Mouse (Mus musculus) heart, adult 2 months (tissue): Measurements from ENCODE around the gene Serpina1e. TPM values are rescaled to one million over a fixed set of nuclear protein-coding genes. Genes with fewer than 3 reads are reported as not detected.
A peak's percentile ranks its signal among the peaks of the same experiment; 100 is the strongest.

Experiments
- DNase-seq, 2 experiments: peaks; one replicate each; pipeline ENCODE4 v3.0.0; 2021
- H3K27ac ChIP-seq: fragments of 200-600 bp; 2 replicates; pipeline ENCODE4 v1.8.1; 2022
- H3K27me3 ChIP-seq: fragments of 200-500 bp; 2 replicates; pipeline ENCODE4 v1.6.1; 2012; ENCODE audit warnings: mild to moderate bottlenecking, low read length, inconsistent platforms, mixed read lengths; ENCODE audit not compliant: control insufficient read depth, insufficient read depth
- H3K36me3 ChIP-seq: fragments of 200-500 bp; 2 replicates; pipeline ENCODE4 v1.6.1; 2012; ENCODE audit warnings: low read length, inconsistent platforms; ENCODE audit not compliant: control insufficient read depth, insufficient read depth
- H3K4me1 ChIP-seq: fragments of 200-500 bp; 2 replicates; pipeline ENCODE4 v1.6.1; 2011; ENCODE audit warnings: low read length; ENCODE audit not compliant: control insufficient read depth, insufficient read depth
- H3K4me3 ChIP-seq: fragments of 200-600 bp; 2 replicates; pipeline ENCODE4 v1.8.1; 2022
- H3K79me2 ChIP-seq: fragments of 200-500 bp; replicated peaks from 2 replicates; pipeline ENCODE4 v1.6.1; 2012; ENCODE audit warnings: mild to moderate bottlenecking, inconsistent platforms, low read length, moderate library complexity, mixed read lengths; ENCODE audit not compliant: control insufficient read depth, insufficient read depth
- H3K9ac ChIP-seq: fragments of 200-500 bp; 2 replicates; pipeline ENCODE4 v1.6.1; 2012; ENCODE audit warnings: low read depth, mild to moderate bottlenecking, control low read depth, inconsistent platforms, low read length, mixed read lengths
- CTCF ChIP-seq: fragments of 200-600 bp; IDR thresholded peaks from 2 replicates; pipeline ENCODE4 v1.8.1; 2022; ENCODE audit warnings: antibody characterized with exemption, mild to moderate bottlenecking, moderate library complexity
- EP300 ChIP-seq: fragments of 200-500 bp; IDR thresholded peaks from 2 replicates; pipeline ENCODE4 v1.6.1; 2011; ENCODE audit warnings: low read depth, low read length, control low read depth; ENCODE audit not compliant: insufficient read depth
- POLR2A ChIP-seq: fragments of 200-500 bp; IDR thresholded peaks from 2 replicates; pipeline ENCODE4 v1.6.1; 2011; ENCODE audit warnings: mild to moderate bottlenecking, low read depth, low read length, control low read depth; ENCODE audit not compliant: insufficient read depth
- WGBS: fragments of 180-500 bp; shearing (Covaris S2); methylation state at CpG from one replicate; pipeline ENCODE4 v1.1.7; 2018; 5-methylcytosine and 5-hydroxymethylcytosine counted together
- intact Hi-C: fragments of 180-260 bp; cut with DNase I; formaldehyde crosslinking; loops from one replicate; pipeline ENCODE4 v1.15.1; 2025
- polyA plus RNA-seq: library from polyadenylated mRNA; depleted of rRNA; stranded (reverse); fragments of >200 nt; gene quantifications from 2 replicates; pipeline ENCODE4 v1.2.3, GENCODE M21; 2012
- total RNA-seq, 2 experiments: library from RNA; stranded (reverse); gene quantifications; 2 replicates each; pipeline ENCODE4 v1.2.3; 2021

The Serpina1e gene
- total and polyA plus RNA-seq, 3 experiments = 0.23 to 0.27 TPM; not detected in 1

- intact Hi-C loops = no loop called here
- H3K79me2 ChIP-seq = no peaks in the 10 kb centered on the region
- no peak overlapping the region for H3K9ac ChIP-seq
- no peaks in the 10 kb centered on the region for H3K36me3 ChIP-seq
- 48% methylated on average over 5 of the region's 5 CpGs for WGBS
- no peak overlapping the region for H3K4me3 ChIP-seq
- no peak overlapping the region for H3K27ac ChIP-seq
- DNase-seq = no peak
- H3K4me1 ChIP-seq = no peaks in the 10 kb centered on the region
- no peaks in the 10 kb centered on the region for H3K27me3 ChIP-seq
- TF ChIP-seq POLR2A (no peak), EP300 (no peak), CTCF (no peak)
These were observed 27.1 kb upstream of the Serpina1e start for GRCm38 (mm10) chr12:103985868-103986267.

- intact Hi-C loops = no loop called here
- Histone ChIP-seq H3K4me3 (no peak overlapping the region), H3K27me3 (no peaks in the 10 kb centered on the region), H3K4me1 (no peaks in the 10 kb centered on the region), H3K27ac (no peak overlapping the region), H3K36me3 (no peaks in the 10 kb centered on the region), H3K9ac (no peak overlapping the region), H3K79me2 (no peaks in the 10 kb centered on the region)
- WGBS = 53% methylated on average over 4 of the region's 4 CpGs
- DNase-seq = peak in 1 of 2 experiments; percentile 53
- peak; percentile 82 for TF ChIP-seq CTCF
- TF ChIP-seq EP300 = no peak
- TF ChIP-seq POLR2A = no peak
These were observed 26.2 kb upstream of the Serpina1e start for GRCm38 (mm10) chr12:103984935-103985334.

- intact Hi-C loops = no loop called here
- no peaks in the 10 kb centered on the region for H3K79me2 ChIP-seq
- H3K9ac ChIP-seq = no peak overlapping the region
- DNase-seq = no peak
- H3K36me3 ChIP-seq = no peaks in the 10 kb centered on the region
- TF ChIP-seq CTCF (no peak), EP300 (no peak), POLR2A (no peak)
- no peak overlapping the region for H3K4me3 ChIP-seq
- no peaks in the 10 kb centered on the region for H3K27me3 ChIP-seq
- no peak overlapping the region for H3K27ac ChIP-seq
- H3K4me1 ChIP-seq = no peaks in the 10 kb centered on the region
- 53% methylated on average over 7 of the region's 7 CpGs for WGBS
These were observed 23.0 kb upstream of the Serpina1e start for GRCm38 (mm10) chr12:103981646-103982360.

- H3K79me2 ChIP-seq = no peaks in the 10 kb centered on the region
- H3K4me3 ChIP-seq = no peak overlapping the region
- intact Hi-C loops = no loop called here
- no peak overlapping the region for H3K9ac ChIP-seq
- H3K27ac ChIP-seq = no peak overlapping the region
- H3K36me3 ChIP-seq = no peaks in the 10 kb centered on the region
- H3K4me1 ChIP-seq = no peaks in the 10 kb centered on the region
- no peak for DNase-seq
- TF ChIP-seq EP300 (no peak), CTCF (no peak), POLR2A (no peak)
- no peaks in the 10 kb centered on the region for H3K27me3 ChIP-seq
- 83% methylated on average over 10 of the region's 10 CpGs for WGBS
These were observed 19.5 kb upstream of the Serpina1e start for GRCm38 (mm10) chr12:103978294-103978693.

- Histone ChIP-seq H3K4me3 (no peak overlapping the region), H3K27ac (no peak overlapping the region), H3K79me2 (no peaks in the 10 kb centered on the region), H3K27me3 (no peaks in the 10 kb centered on the region), H3K9ac (no peak overlapping the region), H3K36me3 (no peaks in the 10 kb centered on the region), H3K4me1 (no peaks in the 10 kb centered on the region)
- WGBS = 26% methylated on average over 5 of the region's 5 CpGs
- intact Hi-C loops = no loop called here
- no peak for DNase-seq
- no peak for TF ChIP-seq POLR2A
- TF ChIP-seq EP300 = no peak
- TF ChIP-seq CTCF = peak; percentile 57
These were observed 19.1 kb upstream of the Serpina1e start for GRCm38 (mm10) chr12:103977846-103978245.

GRCm38 (mm10) chr12:103977060-103977459 is 18.3 kb upstream of the Serpina1e start:
- DNase-seq = no peak
- Histone ChIP-seq H3K27ac (no peak overlapping the region), H3K4me1 (no peaks in the 10 kb centered on the region), H3K9ac (no peak overlapping the region), H3K36me3 (no peaks in the 10 kb centered on the region), H3K79me2 (no peaks in the 10 kb centered on the region), H3K4me3 (no peak overlapping the region), H3K27me3 (no peaks in the 10 kb centered on the region)
- TF ChIP-seq EP300 (no peak), CTCF (no peak), POLR2A (no peak)
- intact Hi-C loops = no loop called here
- WGBS = 65% methylated on average over 3 of the region's 3 CpGs
